Mouse (Mus musculus) right cerebral cortex, adult 2 months (tissue): Measurements from ENCODE around the gene Elp4.

Experiments
- DNase-seq, 2 experiments: peaks; one replicate each; pipeline ENCODE4 v3.0.0; 2021 to 2022; ENCODE audit warnings: low spot score in 2 of 2

The Elp4 gene

GRCm38 (mm10) chr2:105682634-105683351 is 221.6 kb downstream of the Elp4 start:
- no peak for DNase-seq

GRCm38 (mm10) chr2:105682011-105682501 is 222.3 kb downstream of the Elp4 start:
- no peak for DNase-seq

- no peak for DNase-seq
Observed at GRCm38 (mm10) chr2:105680999-105681710, 223.2 kb downstream of the Elp4 start.

- no peak for DNase-seq
Observed at GRCm38 (mm10) chr2:105680146-105680998, 224.0 kb downstream of the Elp4 start.

GRCm38 (mm10) chr2:105679331-105679730 is 225.0 kb downstream of the Elp4 start:
- DNase-seq: no peak

GRCm38 (mm10) chr2:105678880-105679321 is 225.5 kb downstream of the Elp4 start:
- DNase-seq: no peak

- no peak for DNase-seq
Observed at GRCm38 (mm10) chr2:105678306-105678705, 226.1 kb downstream of the Elp4 start.

- DNase-seq: no peak
Observed at GRCm38 (mm10) chr2:105677434-105678105, 226.8 kb downstream of the Elp4 start.

- DNase-seq: no peak
Observed at GRCm38 (mm10) chr2:105676909-105677433, 227.4 kb downstream of the Elp4 start.

- no peak for DNase-seq
Observed at GRCm38 (mm10) chr2:105676080-105676908, 228.1 kb downstream of the Elp4 start.

- no peak for DNase-seq
Observed at GRCm38 (mm10) chr2:105675730-105676079, 228.7 kb downstream of the Elp4 start.

- peak; percentile 71 to 79 for DNase-seq
Observed at GRCm38 (mm10) chr2:105674875-105675729, 229.3 kb downstream of the Elp4 start.

GRCm38 (mm10) chr2:105674061-105674874 is 230.1 kb downstream of the Elp4 start:
- no peak for DNase-seq

GRCm38 (mm10) chr2:105673631-105674060 is 230.7 kb downstream of the Elp4 start:
- no peak for DNase-seq

GRCm38 (mm10) chr2:105673054-105673453 is 231.3 kb downstream of the Elp4 start:
- no peak for DNase-seq

GRCm38 (mm10) chr2:105672596-105672960 is 231.8 kb downstream of the Elp4 start:
- DNase-seq: no peak

GRCm38 (mm10) chr2:105671798-105672595 is 232.4 kb downstream of the Elp4 start:
- DNase-seq: no peak
